Mouse (Mus musculus) ES-CJ7 (cell line): ENCODE measurements around the gene Il20rb.

Experiments used
- DNase-seq: peaks from one replicate; pipeline ENCODE4 v3.0.0; 2011; ENCODE audit warnings: low read depth, low spot score

The Il20rb gene

DNA sequence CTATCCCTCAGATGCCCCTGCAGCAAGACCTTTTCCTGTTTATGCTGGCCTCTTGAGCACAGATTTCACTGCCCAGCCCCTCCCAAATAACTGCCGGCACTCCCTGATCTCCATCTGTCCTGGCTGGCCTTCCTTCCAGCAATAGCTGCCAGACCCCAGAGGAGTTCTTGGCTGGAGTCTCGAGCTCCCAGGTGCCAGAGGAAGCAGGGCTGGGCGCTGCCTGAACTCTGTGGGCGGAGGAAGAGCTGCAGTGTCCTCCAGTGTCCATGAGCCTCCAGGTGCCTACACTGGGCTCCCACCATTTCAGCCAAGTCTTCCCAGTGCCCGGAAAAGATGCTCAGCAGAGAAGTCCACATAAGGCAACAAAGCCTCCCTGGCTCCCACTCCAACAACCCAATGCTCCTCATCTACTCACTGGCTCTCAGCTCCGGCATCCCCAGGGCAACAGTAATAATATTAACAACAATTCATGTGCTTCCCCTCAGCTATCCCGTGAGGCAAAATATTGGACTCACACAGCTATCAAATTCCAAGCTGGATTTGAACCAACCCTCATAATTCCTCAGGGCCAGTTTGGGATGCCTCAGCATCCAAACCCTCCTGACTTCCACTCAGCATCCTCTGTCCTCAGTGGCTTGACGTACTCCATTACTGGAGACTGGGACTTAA lies 15.5 kb downstream of the Il20rb start:
- DNase-seq = no peak

DNA sequence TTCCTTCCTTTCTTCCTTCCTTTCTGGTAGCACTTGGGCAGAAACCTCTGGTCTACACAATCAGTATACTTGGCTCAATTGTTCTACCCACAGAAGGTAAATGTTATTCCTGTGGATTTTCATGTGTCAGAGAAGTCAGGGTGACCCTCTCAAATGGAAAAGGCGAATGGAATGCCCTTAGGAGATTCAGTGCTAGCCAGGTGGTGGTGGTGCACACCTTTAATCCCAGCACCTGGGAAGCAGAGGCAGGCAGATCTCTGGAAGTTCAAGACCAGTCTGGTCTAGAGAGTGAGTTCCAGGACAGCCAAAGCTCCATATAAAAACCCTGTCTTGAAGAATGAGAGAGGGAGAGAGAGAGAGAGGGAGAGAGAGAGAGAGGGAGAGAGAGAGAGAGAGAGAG lies 16.4 kb downstream of the Il20rb start:
- DNase-seq = no peak

DNA sequence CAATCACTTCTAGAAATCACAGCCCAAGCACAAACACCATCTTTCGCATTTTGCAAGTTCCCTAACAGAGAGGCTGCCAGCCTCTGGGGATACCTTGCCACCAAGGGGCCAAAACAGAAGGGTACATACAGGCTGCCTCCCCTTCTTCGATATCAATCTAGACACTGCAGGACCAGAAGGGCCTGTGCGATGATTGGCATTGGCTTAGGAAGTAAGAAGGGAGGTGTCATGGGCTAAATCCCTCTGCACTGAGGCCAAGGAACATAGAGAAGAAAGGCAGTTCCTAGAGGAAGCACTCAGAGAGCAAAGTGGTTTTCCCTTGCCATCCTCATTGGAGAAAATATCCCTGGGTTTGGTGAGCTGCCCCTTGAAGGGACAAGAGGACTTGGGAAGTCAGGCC lies 16.9 kb downstream of the Il20rb start:
- no peak for DNase-seq

DNA sequence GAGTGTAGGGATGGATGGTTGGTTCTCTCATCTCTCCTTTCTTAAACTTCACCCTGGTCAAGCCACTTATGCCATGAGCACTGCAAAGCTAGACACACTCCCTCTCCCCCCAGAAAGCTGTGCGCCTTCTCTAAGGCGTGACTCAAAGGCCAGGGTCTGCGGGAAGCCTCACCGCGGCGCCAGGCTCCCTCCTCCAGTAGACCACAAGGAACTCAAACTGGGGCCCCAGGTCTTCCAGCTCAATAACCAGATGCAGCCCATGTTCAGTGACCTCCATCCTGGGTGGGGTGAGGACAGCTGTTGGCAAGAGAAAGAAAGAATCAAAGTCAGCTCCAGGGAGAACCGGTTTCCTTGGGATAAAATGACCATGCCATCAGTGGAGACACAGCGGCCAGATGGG lies 18.4 kb downstream of the Il20rb start:
- no peak for DNase-seq

DNA sequence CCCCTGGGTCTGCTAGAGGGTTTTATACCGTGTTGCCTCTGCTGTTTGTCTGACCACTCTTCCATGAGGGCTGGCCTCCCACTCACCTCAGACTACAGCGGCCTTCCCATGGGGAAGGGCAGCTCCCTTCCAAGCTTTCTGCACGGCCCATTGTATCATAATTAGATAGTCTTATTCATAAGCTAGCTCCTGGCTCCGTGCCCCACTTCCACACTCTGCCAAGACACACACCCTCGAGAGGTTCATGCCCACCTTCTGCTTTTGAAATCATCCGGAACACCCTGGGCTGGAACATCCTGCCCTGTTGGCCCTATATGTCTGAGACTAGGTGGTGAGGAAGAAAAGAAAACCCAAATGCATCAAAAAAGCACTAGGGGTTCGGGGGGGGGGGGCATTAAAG lies 18.9 kb downstream of the Il20rb start:
- no peak for DNase-seq

DNA sequence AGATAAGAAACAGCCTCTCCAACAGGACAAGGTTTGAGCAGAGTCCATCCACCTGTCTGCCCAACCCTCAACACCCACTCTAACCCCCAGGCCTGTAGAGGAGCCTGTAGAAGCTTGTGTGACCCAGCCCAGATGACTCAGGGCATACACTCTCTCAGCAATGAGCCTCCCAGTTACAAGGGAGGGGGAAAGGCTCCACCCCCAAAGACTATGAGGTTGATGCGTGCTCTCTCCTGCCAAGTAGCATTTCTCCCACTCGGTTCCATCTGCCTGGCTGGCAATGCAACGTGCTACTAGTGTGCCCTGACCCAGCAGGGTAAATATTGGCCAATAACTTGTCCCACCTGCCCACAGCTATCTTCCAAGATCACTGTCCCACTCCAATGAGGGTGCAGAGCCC lies 19.8 kb downstream of the Il20rb start:
- DNase-seq = no peak

DNA sequence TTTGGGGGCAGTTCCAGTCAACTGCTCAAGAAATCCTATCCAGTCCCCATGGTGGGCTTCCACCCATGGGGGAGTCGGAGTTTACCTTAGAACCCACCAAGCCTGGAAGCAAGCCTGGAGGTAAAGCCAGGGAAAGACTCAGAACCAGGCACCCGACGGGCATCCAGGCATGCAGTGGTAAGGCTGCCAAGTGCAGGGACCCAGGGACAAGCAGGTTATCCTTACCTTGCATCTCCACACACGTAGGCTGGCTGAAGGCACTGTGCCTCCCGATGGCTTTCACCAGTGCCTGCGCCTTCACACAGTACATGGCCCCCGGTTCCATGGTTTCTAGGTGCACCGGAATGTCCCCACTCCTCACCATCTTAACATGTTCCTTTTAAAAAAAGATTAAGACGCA lies 20.6 kb downstream of the Il20rb start:
- DNase-seq = no peak

DNA sequence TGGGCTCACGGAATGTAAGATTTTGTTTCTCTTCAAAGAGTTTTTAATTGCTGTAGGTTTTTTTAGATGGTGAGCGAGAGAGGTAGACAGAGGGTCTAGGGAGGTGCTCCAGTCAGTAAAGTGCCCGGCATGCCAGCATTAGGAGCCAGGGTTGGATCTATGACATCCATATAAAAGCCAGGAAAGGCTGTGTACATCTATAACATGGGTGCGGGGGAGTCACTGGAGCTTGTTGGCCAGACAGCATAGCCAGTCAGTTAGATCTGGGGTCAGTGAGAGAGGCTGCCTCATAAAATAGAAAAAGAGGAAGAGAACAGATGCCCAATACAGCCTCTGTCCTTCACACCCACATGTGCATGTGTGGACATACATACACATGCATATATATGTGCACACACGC lies 21.2 kb downstream of the Il20rb start:
- DNase-seq = no peak

DNA sequence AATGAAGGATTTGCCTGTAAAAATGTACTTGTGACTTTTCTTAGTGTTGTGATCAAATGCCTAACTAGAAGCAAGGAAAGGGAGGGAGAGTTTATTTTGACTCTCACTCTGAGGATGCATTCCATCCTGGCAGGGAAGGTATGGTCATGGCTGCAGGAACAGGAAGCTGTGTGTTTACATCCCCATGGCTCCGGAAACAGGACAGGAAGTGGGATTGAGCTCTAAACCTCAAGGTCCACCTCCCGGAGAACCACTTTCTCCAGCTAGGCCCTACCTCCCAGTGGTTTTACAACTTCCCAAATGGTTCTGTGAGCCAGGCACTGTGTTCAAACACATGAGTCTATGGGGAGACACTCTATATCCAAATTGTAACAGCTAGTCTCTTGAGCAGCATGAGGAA lies 22.8 kb downstream of the Il20rb start:
- DNase-seq = no peak

DNA sequence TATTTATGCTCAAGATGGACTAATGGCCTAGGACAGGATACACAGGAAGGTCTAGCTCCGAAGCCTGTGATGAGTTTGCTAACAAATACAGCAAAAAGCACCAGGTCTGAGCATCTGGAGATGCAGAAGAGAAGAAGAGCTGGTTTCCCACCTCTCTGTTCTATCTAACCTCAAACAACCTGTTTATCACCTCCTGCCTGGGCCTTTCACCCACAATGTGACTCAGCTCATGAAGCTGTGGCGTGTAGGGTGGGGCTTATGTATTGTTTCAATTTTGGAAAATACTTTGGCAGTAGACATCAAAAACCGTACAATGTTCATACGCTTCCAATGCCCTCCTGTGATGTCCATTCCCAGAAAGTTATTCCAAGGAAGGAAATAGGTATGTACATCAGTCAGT lies 24.5 kb downstream of the Il20rb start:
- DNase-seq = no peak

DNA sequence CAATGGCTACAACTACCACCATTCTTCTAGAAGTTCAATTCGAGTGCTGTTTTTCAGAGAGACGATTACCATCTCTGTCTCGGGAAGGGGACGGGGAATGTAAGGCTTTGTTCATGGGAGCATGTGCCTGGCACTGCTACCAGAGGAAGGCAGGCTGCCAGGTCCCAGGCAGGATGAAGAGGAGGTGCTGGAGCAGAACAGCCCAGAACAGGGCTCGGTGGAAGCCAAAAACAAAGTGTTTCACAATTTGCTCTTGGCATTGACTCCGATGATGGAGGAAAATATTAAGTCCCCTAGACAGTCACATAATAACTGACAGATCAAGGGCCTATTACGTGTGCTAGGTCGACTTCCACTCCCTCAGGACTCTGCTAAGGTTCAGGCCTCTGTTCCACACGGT lies 24.9 kb downstream of the Il20rb start:
- DNase-seq = no peak

DNA sequence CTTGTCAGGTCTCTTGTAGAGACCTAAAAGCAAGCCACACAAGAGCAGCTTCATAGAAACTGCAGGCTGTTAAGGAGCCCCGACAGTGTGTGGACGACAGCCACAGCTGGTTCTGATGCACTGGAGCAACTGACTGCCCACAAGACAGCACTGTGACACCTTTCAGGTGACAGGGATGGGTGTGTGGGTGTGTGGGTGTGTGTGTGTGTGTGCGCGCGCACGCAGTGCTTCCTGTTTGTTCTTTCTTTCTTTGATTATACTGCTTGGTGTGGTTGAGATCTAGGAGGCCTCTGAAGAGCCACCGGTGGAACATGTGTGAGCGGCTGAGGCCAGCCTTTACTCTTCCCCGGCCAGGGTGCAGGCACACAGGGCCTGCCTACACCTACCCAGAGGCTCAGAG lies 26.4 kb downstream of the Il20rb start:
- DNase-seq = no peak

DNA sequence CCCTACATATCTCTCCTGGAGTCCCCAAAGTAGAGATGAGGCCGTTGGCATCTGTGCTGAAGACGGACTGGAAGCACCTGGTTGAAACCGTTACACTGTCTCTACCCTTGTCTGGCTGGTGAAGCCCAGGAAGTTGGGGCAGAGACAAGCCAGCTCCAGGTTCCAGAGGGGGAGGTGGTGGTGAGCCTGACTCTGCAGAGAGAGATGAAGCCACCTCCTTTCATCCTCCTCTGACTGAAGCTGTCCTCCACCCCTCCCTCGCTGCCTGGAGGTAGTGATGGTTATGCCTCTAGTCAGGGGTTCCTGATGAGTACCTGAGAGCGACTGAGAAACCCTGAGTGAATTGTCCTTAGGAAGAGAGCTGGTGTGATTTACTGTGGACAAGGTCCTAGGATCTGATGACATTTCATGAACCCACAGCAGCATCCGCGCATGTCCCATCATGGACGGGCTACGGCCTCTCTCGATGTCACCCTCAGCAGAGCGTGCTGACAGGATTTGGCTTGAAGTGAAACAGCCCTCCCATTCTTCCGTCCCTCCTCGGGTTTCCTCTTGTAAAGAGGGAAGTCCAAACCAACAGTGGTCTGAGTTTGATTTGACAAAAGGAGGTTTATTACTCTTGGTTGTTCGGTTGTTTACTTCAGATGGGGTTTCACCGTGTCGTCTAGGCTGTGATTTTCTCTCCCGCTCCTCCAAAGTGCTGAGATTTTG lies 28.5 kb downstream of the Il20rb start:
- no peak for DNase-seq

DNA sequence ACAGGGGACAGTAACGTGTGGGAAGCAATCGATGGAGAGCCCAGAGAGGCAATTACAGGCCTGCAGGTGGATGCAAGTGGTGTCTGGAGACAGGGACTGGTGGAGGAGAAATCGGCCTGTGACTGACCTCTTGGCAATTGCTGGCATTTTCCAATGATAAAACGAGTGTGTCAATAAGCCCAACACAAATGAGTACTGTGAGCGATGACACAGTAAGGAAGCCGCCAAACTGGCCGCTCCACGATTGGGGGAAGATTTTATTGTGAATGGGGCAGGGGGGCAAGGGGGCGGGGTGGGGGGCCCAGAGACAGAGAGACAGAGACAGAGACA lies 32.0 kb downstream of the Il20rb start:
- peak; percentile 15 for DNase-seq

DNA sequence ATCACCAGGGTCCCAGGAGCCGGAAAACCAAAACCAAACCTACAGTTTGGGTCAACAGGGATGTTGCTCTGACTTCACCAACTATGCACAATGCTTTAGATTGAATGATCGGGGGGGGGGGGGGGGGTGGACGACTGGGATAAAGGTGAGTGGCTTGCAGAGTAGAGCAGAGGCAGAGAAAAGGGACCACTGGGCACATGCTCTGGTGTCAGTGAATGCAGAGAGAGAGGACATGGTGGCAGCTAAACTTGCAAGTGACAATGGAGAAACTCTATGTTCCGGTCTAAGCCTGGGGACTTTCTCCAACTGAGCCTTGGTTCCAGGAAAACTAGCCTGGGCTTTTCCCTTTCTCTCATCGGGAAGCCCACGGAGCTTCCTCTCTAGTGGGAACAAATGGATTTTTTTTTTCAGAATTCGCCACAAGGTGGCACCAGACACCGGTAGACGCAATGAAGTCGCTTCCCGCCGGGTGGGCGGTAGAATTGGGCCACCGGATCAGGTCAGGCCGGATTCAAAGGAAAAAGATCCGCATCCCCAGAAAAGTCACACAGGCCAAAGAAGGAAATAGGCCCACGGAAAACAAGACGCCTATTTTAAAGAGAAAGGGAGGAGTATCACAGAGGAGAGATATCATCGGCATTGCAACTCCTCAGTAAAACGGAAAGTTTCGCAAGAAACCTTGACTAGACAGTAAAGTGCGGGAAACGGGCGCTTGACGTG lies 32.5 kb downstream of the Il20rb start:
- peak; percentile 75 for DNase-seq

DNA sequence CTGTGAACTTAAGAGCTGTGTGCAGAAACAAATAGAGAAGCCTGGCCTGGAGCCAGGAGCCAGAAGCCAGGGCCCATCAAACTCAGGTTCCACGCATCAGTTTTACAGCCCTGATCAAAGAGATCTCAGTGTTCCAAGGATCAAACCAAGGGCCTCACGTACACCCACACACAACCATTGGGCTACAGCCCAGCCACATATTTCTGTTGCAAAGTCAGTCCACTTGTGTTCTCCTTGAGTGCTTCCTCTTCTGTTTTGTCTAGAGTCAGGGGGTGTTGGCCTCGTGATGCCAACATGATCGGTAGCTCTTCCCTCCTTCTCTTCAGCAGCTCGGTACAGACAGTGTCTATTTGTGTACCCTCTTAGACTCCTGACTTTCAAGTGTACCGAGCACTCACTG lies 34.2 kb downstream of the Il20rb start:
- no peak for DNase-seq

DNA sequence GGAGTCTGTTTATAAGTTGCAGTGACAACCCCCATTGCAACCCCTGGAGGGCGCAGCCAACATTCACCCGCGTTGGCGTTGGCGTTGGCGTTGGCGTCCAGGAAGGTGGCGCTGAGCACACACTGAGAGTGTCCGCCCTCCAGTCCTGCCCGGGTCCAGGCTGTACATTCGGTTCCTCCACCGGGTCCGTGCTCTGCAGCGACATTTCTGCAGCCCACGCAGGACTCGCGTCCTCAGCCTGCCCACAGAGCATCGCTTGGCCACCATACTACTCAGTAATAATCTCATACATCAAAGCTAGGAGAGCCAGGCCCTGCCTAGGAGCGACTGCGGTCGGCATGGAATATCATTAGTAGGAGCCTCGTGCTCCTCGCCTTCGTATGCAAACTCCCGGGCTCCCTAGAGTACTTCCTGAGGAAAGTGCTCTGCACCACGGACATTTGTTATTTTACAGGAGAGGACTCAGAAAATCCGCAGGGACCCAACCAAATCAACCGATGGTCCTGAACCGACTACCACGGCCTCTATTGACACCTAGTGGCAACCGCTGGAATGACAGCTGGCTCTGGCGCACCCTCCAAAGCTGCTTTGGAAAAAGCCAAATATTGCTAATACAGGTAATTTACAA lies 40.4 kb downstream of the Il20rb start:
- DNase-seq = peak; percentile 78

DNA sequence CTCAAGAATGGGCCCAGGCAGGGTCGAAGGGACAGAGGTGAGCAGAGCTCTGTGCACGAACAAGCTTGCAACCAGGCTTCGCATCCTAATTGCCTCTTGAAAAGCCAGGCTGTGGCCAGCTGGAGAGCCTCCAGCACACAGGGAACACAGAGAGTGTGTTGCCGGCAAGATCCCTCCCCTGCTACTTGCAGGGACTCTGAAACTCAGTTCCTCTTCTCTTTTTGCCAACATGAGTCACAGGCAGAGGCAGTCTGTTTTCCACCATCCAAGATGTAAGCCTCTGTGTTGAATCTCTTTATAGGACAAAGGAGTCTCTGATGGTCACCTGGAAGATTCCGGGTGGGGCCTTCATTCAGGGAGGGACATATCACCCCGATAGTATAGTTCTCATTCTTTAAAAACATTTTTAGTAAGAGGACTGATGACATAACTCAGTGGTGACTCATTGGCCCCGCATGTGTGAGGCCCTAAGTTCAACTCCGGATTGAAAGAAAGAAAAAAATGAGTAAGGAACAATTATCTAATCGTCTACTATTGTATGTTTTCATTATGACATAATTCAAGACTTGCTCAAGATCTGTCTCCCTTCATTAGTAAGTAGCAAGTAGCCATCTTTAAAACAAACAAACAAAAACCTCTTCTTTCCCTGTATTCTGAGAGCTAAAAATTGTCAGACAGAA lies 46.3 kb downstream of the Il20rb start:
- DNase-seq = no peak

DNA sequence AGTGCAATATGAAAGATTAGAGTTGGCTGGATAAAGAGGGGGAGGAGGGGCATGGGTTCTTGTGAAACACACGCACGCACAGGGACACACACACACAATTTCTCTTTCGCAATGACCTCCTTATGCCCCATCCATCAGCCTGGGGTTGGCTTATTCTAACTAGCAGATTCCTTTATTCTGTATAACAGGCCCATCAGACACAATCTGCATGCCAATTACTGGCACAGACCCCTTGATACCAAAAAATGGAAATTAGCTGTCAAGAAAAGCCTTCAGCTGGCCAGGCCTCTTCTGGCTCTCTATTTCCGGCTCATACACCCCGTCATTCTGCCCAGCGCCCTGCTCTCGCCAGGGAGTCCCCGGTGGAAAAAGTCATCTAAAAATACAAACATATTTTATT lies 47.1 kb downstream of the Il20rb start:
- no peak for DNase-seq

DNA sequence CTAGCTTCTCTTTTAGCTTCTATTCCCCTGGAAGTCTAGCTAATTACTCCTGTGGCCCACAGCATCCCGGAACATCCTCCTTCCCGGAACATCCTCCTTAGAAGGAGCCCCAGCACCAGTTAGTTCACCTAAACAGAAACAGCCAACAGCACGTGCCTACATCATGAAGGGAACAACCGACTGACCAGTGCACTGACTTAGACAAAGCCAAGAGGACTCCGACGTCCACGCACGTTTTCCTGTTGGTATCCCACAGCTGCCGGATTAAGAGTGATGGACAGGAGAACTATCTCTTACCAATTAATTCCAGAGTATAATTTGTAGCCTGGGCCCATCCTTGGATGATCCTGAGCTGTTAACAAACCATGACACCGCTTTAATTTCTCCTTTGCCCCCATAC lies 47.6 kb downstream of the Il20rb start:
- no peak for DNase-seq

DNA sequence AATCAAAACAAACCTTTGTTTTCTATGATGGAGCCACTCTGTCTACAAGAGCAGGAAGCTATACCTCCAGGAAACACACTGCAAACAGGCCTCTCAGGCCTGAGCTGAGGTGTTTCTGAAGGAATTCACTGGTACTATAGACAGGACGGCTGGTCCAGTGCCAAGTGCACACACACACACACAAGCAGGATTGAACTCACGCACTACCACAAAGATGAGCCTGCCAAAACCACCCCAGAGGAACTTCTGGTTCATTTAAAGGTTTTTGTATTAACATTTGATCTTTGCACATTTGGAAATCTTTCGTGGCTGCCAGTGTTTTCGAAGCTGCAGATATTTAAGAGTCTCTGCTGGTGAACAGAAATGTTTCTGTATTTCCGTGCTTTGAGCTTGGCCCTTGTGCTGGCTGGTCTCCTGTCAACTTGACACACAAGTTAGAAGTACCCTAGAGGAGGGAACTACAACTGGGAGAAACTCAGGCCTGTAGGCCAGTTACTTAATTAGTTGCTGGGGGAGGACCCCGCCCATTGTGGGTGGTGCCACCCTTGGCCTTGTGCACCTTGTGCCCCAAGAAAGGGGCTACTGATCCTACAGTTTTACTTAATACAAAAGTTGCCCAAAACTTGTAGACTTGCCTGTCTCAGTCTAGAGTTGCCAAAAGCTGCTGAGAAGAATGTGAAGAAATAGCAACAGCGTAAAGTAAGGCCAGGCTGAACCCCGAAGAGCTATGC lies 49.6 kb downstream of the Il20rb start:
- no peak for DNase-seq
